Mouse (Mus musculus) bone marrow macrophage, adult 2 months (primary cell): Measurements from ENCODE around the gene Acot1.
"Not testable (repeated sequence)": the region's sequence is repeated elsewhere in the genome, so short reads cannot be mapped to it uniquely, and the experiment has no call there.

ENCODE experiments used
- CTCF ChIP-seq: IDR thresholded peaks from 2 replicates; pipeline ENCODE4 v1.5.1; 2012; ENCODE audit warnings: low read depth, mild to moderate bottlenecking, low read length, moderate library complexity
- POLR2A ChIP-seq: IDR thresholded peaks from 2 replicates; pipeline ENCODE4 v1.6.1; 2012; ENCODE audit warnings: mild to moderate bottlenecking, low read depth, low read length, borderline replicate concordance

- TF ChIP-seq CTCF, POLR2A: not testable (repeated sequence)
These were observed 13.0 kb downstream of the Acot1 start for GRCm38 (mm10) chr12:84022266-84022665.
